Mouse (Mus musculus): ENCODE measurements around the gene Smcr8. TPM values are rescaled to one million over a fixed set of nuclear protein-coding genes. Genes with fewer than 3 reads are reported as not detected.

Smcr8 gene
- 8.0 and 8.3 TPM in 2 replicates for polyA plus RNA-seq (2014; fragmentation: Nextera tagmentation; extraction: Ambion mirVana)

DNA sequence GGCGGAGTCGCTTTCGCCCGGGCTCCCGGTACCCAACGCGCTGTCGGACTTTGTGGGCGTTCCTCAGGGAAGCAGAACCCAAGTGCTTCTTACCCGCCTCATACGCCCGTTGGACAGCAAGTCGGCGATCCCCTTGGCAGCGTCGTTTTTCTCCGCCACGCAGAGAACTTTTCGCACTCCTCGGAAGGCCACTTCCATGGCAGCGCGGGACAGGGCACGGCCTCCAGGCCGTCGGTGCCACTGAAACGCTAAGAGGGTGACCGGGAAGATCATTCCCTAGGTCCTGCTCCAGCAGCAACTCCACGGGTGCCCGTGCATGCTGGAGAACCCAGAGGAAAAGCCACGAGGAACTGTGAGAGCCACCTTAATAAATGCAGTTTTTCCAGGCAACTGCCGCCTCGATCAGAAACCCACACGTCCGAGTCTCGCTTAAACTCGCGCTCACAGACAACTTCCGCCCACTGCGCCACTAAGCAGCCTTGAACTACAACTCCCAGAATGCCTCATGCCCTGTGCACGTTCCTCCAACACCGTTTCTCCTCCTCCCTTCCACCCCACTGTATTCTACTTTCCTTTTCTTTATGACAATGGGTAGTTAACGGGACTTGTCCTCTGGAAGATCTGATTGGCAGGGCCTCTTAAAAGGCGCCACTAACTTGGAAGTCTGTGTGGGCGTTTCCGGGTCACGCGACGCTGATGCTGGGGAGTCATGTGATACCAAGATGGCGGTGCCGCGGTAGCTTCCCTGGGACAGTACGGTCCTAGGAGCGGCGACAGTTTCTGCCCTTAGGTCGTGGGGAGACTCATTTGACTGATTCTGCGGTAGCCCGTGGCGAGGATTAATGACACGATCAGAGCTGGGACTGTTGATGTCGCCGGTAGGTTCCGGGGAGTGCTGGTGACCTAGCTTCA, at the start of gene Smcr8, which contains the start of gene Top3a:
Gene Smcr8 (plus strand): TSS at position 696 of the 912 bp plus-strand sequence.
Gene Top3a (minus strand): TSS at position 537 of the 912 bp plus-strand sequence.
- Histone ChIP-seq H3K9me3 (ENCODE audit: control insufficient read depth, low read length) (no peaks in the 10 kb centered on the region), H3K4me2 (ENCODE audit: low read depth, low read length) (peak within 1 kb of the TSS; percentile 95), H3K4me3 (ENCODE audit: low read depth, low read length) (peak within 1 kb of the TSS; percentile 88), H3K36me3 (ENCODE audit: control insufficient read depth, insufficient read depth, low read length) (0 out of 2 replicates have a peak, but pooled peaks cover 5% of the 10 kb centered on the region), H3K4me1 (ENCODE audit: control insufficient read depth, insufficient read depth, low read length) (peaks cover 56% of the 10 kb centered on the region), H3K27ac (ENCODE audit: low read depth, low read length) (peak within 1 kb of the TSS; percentile 64), H3K9ac (replicated peaks; ENCODE audit: low read depth, low read length) (peak within 1 kb of the TSS; percentile 73), H3K27me3 (ENCODE audit: control insufficient read depth, insufficient read depth, low read length) (no peaks in the 10 kb centered on the region)
- peak; percentile 99 for ATAC-seq (ENCODE audit: low read depth)
- 0% methylated on average over 62 of the region's 62 CpGs for WGBS

DNA sequence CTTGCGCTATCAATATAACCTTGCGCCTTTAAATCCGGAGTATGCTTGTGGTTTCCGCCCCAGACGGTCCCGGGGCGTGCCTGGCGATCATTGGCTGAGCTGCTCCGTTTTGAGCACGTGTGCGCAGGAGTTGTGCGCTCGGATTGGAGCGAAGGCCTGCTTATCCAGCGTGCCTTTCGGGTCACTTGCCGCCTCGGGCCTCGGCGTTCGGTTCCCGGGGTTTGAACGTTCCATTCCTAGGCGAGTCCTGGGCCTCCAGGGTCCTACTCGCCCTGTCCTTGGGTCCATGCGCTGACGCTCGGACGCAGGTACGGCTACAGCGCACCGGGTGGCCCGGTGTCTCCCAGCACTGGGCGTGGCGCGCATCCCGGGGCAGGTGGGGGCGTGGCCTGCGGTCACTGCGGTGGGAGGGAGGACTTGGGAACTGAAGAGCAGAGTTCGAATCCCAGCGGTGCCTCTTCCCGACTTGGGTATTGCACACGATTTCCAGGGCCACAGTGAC, 49.0 kb upstream of the Smcr8 start, which contains the start of gene Mief2:
Gene Mief2 (plus strand): TSS at position 139 of the 502 bp plus-strand sequence.
- H3K9ac ChIP-seq (replicated peaks; ENCODE audit: low read depth, low read length): peak within 1 kb of the TSS; percentile 87
- no peaks in the 10 kb centered on the region for H3K9me3 ChIP-seq (ENCODE audit: control insufficient read depth, low read length)
- H3K4me2 ChIP-seq (ENCODE audit: low read depth, low read length): peak within 1 kb of the TSS; percentile 52
- under 1% methylated on average over 44 of the region's 44 CpGs for whole genome bisulfite sequencing
- peak; percentile 95 for ATAC-seq (ENCODE audit: low read depth)
- peak within 1 kb of the TSS; percentile 81 for H3K27ac ChIP-seq (ENCODE audit: low read depth, low read length)
- peaks cover 33% of the 10 kb centered on the region for H3K36me3 ChIP-seq (ENCODE audit: control insufficient read depth, insufficient read depth, low read length)
- no peaks in the 10 kb centered on the region for H3K27me3 ChIP-seq (ENCODE audit: control insufficient read depth, insufficient read depth, low read length)
- H3K4me3 ChIP-seq (ENCODE audit: low read depth, low read length): peak within 1 kb of the TSS; percentile 95
- H3K4me1 ChIP-seq (ENCODE audit: control insufficient read depth, insufficient read depth, low read length): peaks cover 13% of the 10 kb centered on the region

DNA sequence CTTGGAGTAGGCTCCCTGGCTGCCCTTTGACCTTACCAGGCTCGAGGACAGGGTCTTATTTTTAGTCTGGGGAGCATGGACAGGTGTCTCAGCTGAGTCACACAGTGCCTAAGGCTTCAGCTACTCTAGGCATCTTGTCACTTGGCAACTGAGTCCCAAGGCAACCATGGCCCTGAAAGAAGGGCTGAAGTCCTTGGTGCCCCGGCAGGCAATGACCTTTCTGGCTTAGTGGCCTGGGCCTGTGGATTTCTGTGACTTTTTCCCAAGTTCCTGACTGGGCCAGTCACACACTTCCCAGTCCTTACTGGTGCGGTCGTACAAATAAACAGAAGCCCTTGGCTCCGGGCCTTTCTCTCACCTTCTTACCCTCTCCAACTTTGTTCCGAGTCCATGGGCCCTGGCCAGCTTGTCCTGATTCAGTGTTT, 48.1 kb upstream of the Smcr8 start:
- no peak for ATAC-seq (ENCODE audit: low read depth)
- 84% methylated on average over 6 of the region's 6 CpGs for WGBS
- Histone ChIP-seq H3K4me2 (ENCODE audit: low read depth, low read length) (peak overlapping the region; percentile 52), H3K27me3 (ENCODE audit: control insufficient read depth, insufficient read depth, low read length) (no peaks in the 10 kb centered on the region), H3K9ac (replicated peaks; ENCODE audit: low read depth, low read length) (no peak overlapping the region), H3K9me3 (ENCODE audit: control insufficient read depth, low read length) (no peaks in the 10 kb centered on the region), H3K27ac (ENCODE audit: low read depth, low read length) (no peak overlapping the region), H3K36me3 (ENCODE audit: control insufficient read depth, insufficient read depth, low read length) (peaks cover 24% of the 10 kb centered on the region), H3K4me3 (ENCODE audit: low read depth, low read length) (0 out of 2 replicates have a peak overlapping the region, but pooled peaks have one; percentile 95), H3K4me1 (ENCODE audit: control insufficient read depth, insufficient read depth, low read length) (peaks cover 13% of the 10 kb centered on the region)

DNA sequence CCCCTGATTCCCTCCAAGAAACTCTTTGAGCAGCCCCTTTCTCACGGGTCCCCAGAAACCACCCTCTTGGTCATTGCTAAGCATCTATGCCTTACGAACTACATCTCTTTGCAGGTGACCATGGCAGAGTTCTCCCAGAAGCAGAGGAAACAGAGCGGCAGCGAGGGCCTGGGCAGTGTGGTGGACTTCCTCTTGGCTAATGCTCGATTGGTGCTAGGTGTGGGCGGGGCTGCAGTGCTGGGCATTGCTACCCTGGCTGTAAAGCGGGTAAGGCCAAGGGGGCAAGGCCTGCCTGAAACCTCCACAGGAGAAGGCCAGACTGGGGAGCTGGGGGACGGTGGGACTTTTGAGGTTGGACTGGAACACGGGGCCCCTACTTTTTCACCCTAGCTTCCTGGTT, 47.2 kb upstream of the Smcr8 start:
- Histone ChIP-seq H3K4me2 (ENCODE audit: low read depth, low read length) (no peak overlapping the region), H3K4me1 (ENCODE audit: control insufficient read depth, insufficient read depth, low read length) (peaks cover 13% of the 10 kb centered on the region), H3K27ac (ENCODE audit: low read depth, low read length) (no peak overlapping the region), H3K9ac (replicated peaks; ENCODE audit: low read depth, low read length) (no peak overlapping the region), H3K4me3 (ENCODE audit: low read depth, low read length) (no peak overlapping the region), H3K27me3 (ENCODE audit: control insufficient read depth, insufficient read depth, low read length) (no peaks in the 10 kb centered on the region), H3K9me3 (ENCODE audit: control insufficient read depth, low read length) (no peaks in the 10 kb centered on the region), H3K36me3 (ENCODE audit: control insufficient read depth, insufficient read depth, low read length) (peaks cover 16% of the 10 kb centered on the region)
- WGBS: 89% methylated on average over 9 of the region's 9 CpGs
- no peak for ATAC-seq (ENCODE audit: low read depth)

DNA sequence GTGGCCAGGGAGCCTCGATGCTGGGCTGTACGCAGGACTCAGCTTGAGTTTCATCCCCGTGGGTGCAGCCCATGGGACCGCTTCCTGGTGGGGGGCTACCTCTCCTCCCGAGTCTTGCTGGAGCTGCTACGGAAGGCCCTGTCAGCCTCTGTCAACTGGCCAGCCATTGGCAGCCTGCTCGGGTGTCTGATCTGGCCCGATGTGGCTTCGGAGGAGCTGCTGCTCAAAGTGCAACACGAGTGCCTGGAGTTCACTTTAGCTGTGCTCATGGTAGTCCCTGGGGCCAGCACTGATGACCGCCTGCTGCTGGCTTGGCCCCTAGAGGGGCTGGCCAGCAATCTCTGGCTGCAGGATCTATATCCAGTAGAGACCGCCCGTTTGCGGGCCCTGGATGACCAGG, 46.1 kb upstream of the Smcr8 start:
- Histone ChIP-seq H3K4me2 (ENCODE audit: low read depth, low read length) (no peak overlapping the region), H3K9ac (replicated peaks; ENCODE audit: low read depth, low read length) (no peak overlapping the region), H3K9me3 (ENCODE audit: control insufficient read depth, low read length) (no peaks in the 10 kb centered on the region), H3K36me3 (ENCODE audit: control insufficient read depth, insufficient read depth, low read length) (peaks cover 19% of the 10 kb centered on the region), H3K4me3 (ENCODE audit: low read depth, low read length) (no peak overlapping the region), H3K4me1 (ENCODE audit: control insufficient read depth, insufficient read depth, low read length) (peaks cover 13% of the 10 kb centered on the region), H3K27ac (ENCODE audit: low read depth, low read length) (no peak overlapping the region), H3K27me3 (ENCODE audit: control insufficient read depth, insufficient read depth, low read length) (no peaks in the 10 kb centered on the region)
- no peak for ATAC-seq (ENCODE audit: low read depth)
- WGBS: 93% methylated on average over 14 of the region's 14 CpGs

DNA sequence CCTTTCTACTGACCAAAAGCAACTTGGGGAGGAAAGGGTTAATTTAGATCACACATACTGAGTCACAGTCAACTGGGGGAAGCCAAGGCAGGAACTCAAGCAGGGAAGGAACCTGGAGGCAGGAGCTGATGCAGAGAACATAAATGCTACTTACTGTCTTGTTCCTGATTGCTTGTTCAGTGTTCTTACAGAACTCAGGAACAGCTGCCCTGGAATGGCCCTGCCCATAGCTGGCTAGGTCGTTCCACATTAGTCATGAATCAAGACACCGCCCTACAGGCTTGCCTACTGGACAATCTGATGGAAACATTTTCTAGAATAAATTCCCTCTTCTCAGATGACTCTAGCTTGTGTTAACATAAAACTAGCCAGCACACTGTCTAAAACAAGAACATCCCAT, 43.1 kb upstream of the Smcr8 start:
- Histone ChIP-seq H3K4me2 (ENCODE audit: low read depth, low read length) (no peak overlapping the region), H3K4me3 (ENCODE audit: low read depth, low read length) (no peak overlapping the region), H3K9ac (replicated peaks; ENCODE audit: low read depth, low read length) (no peak overlapping the region), H3K36me3 (ENCODE audit: control insufficient read depth, insufficient read depth, low read length) (peaks cover 19% of the 10 kb centered on the region), H3K4me1 (ENCODE audit: control insufficient read depth, insufficient read depth, low read length) (no peaks in the 10 kb centered on the region), H3K27me3 (ENCODE audit: control insufficient read depth, insufficient read depth, low read length) (no peaks in the 10 kb centered on the region), H3K27ac (ENCODE audit: low read depth, low read length) (no peak overlapping the region), H3K9me3 (ENCODE audit: control insufficient read depth, low read length) (no peaks in the 10 kb centered on the region)
- WGBS: 84% methylated on average over 2 of the region's 2 CpGs
- ATAC-seq (ENCODE audit: low read depth): no peak

DNA sequence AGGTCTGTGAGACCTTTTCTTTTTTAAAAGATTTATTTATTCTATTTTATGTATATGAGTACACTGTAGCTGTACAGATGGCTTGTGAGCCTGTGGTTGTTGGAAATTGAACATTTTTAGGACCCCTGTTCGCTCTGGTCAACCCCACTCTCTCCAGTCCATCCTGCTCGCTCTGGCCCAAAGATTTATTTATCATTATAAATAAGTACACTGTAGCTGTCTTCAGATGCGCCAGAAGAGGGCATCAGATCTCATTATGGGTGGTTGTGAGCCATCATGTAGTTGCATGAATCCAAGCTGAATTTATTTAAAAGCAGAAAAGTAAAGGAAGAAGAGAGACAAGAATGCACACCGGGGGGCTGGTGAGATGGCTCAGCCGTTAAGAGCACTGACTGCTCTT, 42.1 kb upstream of the Smcr8 start:
- Histone ChIP-seq H3K4me2 (ENCODE audit: low read depth, low read length) (no peak overlapping the region), H3K4me3 (ENCODE audit: low read depth, low read length) (no peak overlapping the region), H3K27ac (ENCODE audit: low read depth, low read length) (no peak overlapping the region), H3K27me3 (ENCODE audit: control insufficient read depth, insufficient read depth, low read length) (no peaks in the 10 kb centered on the region), H3K9ac (replicated peaks; ENCODE audit: low read depth, low read length) (no peak overlapping the region), H3K4me1 (ENCODE audit: control insufficient read depth, insufficient read depth, low read length) (no peaks in the 10 kb centered on the region), H3K9me3 (ENCODE audit: control insufficient read depth, low read length) (no peaks in the 10 kb centered on the region), H3K36me3 (ENCODE audit: control insufficient read depth, insufficient read depth, low read length) (peaks cover 21% of the 10 kb centered on the region)
- ATAC-seq (ENCODE audit: low read depth): no peak
- WGBS: 79% methylated on average over 5 of the region's 5 CpGs

DNA sequence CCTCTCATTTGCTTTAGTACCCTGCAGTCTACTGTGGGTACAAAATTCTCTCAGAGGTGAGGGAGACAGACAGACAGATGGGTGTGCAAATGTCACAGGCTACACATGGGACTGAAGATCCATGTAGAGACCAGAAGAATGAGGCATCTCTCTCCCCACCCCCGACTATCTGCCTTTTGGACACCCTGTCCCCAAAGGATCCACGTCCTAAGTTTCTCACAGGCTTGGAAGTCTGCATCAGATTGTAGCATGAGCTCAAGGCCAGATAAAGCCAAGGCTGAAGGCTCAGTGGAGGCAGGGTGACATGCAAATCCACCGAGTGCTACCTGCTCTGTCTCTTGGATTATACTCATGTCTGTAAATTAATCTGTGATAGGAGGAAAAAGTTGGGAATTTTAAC, 40.8 kb upstream of the Smcr8 start:
- H3K9me3 ChIP-seq (ENCODE audit: control insufficient read depth, low read length): no peaks in the 10 kb centered on the region
- WGBS: 96% methylated on average over 3 of the region's 3 CpGs
- peaks cover 17% of the 10 kb centered on the region for H3K36me3 ChIP-seq (ENCODE audit: control insufficient read depth, insufficient read depth, low read length)
- H3K27ac ChIP-seq (ENCODE audit: low read depth, low read length): no peak overlapping the region
- H3K9ac ChIP-seq (replicated peaks; ENCODE audit: low read depth, low read length): no peak overlapping the region
- H3K4me3 ChIP-seq (ENCODE audit: low read depth, low read length): no peak overlapping the region
- no peaks in the 10 kb centered on the region for H3K4me1 ChIP-seq (ENCODE audit: control insufficient read depth, insufficient read depth, low read length)
- H3K4me2 ChIP-seq (ENCODE audit: low read depth, low read length): no peak overlapping the region
- ATAC-seq (ENCODE audit: low read depth): no peak
- no peaks in the 10 kb centered on the region for H3K27me3 ChIP-seq (ENCODE audit: control insufficient read depth, insufficient read depth, low read length)

DNA sequence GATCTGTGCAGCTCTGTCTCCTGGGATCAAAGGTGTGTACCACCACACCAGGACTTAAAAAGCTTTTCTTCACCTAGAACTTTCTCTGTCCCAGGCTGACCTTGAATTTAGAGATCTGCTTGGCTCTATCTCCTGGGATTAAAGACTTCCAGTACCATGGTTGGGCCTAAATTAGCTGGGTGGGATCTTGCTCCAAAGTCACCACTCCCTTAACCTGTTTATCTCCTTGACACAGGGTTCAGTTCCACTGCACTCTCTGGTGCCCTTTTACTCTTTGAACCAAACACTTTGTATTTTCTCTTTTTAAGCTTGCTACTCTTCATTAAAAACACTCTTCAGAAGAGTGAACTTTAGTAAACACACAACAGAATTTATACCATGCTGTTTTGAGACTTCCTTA, 39.9 kb upstream of the Smcr8 start:
- Histone ChIP-seq H3K4me1 (ENCODE audit: control insufficient read depth, insufficient read depth, low read length) (no peaks in the 10 kb centered on the region), H3K4me3 (ENCODE audit: low read depth, low read length) (no peak overlapping the region), H3K4me2 (ENCODE audit: low read depth, low read length) (no peak overlapping the region), H3K9ac (replicated peaks; ENCODE audit: low read depth, low read length) (no peak overlapping the region), H3K36me3 (ENCODE audit: control insufficient read depth, insufficient read depth, low read length) (peaks cover 18% of the 10 kb centered on the region), H3K27ac (ENCODE audit: low read depth, low read length) (no peak overlapping the region), H3K27me3 (ENCODE audit: control insufficient read depth, insufficient read depth, low read length) (no peaks in the 10 kb centered on the region), H3K9me3 (ENCODE audit: control insufficient read depth, low read length) (no peaks in the 10 kb centered on the region)
- ATAC-seq (ENCODE audit: low read depth): no peak

Data from neural tube, embryonic 14.5 days (tissue).